Comparison of ENCODE assay signal across 14 mouse cellular contexts in the genomic region with DNA sequence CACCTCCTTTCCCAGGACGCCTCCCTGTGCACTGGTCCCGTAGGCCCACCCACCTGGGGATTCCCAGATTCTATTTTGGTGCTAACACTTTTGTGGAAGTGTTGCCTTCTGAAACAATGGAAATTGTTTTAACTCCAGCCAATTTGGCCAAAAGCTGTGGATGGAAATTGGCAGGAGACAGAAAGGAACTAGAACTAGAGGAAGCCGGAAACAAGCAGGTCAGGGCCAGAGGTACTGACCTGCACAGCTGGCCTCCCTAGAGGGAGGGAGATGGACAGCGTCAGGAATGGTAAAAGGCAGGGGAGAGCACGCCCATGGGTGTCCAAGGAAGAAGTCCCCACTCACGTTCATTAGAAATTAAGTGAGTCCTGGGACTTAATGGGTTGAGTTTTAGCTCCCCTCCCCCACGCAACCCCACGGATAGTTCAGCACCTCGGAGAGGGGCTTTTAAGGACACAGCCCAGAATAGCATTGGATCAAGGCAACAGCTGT. TPM values are rescaled to one million over a fixed set of nuclear protein-coding genes. Genes with fewer than 3 reads are reported as not detected.
DNase-seq lines count a peak whose midpoint lies in the region; ATAC-seq and TF ChIP-seq lines count a peak whose summit lies in the region.
"Had no signal": no experiment of that assay in that cellular context is flagged by ENCODE, and none has a peak within 500 bp of the region (broad histone marks: within the 10 kb centered on the region; RNA-seq: fewer than 3 reads in every experiment).

No protein-coding gene starts in this region.

- no peak overlapping the region for H3K4me3 ChIP-seq in neural tube, embryonic 15.5 days (replicated peaks)
- H3K4me3 ChIP-seq in heart, postnatal 0 days (ENCODE audit: low read depth, low read length): no peak overlapping the region
- H3K4me3 ChIP-seq: heart, embryonic 15.5 days; lung, embryonic 15.5 days had no signal

- TF ChIP-seq CTCF in heart, postnatal 0 days (IDR thresholded peaks at IDR 0.05; ENCODE audit: low read depth): no peak

- H3K4me1 ChIP-seq in neural tube, embryonic 15.5 days: peaks cover 15% of the 10 kb centered on the region
- H3K4me1 ChIP-seq in heart, postnatal 0 days (ENCODE audit: control insufficient read depth, insufficient read depth): peaks cover 24% of the 10 kb centered on the region

- no peak for ATAC-seq in neural tube, embryonic 15.5 days (ENCODE audit: low FRiP score)
- ATAC-seq in heart, postnatal 0 days (ENCODE audit: insufficient read depth, low read depth): no peak; the same call in 1 of the 2 replicates
- ATAC-seq in activated CD4-positive, CD25-positive, alpha-beta regulatory T cell, adult 4 months: no peak
- no peak for ATAC-seq in monocyte, adult 5-6 weeks (replicated peaks; ENCODE audit: insufficient number of reproducible peaks, low FRiP score, low TSS enrichment, poor library complexity, severe bottlenecking)

- H3K36me3 ChIP-seq in neural tube, embryonic 15.5 days: no peaks in the 10 kb centered on the region
- no peaks in the 10 kb centered on the region for H3K36me3 ChIP-seq in heart, postnatal 0 days (replicated peaks; ENCODE audit: control insufficient read depth, insufficient read depth, low read length)
- H3K36me3 ChIP-seq: heart, embryonic 15.5 days; lung, embryonic 15.5 days had no signal

- WGBS in neural tube, embryonic 15.5 days: 66% methylated on average over 9 of the region's 9 CpGs
- 38% methylated on average over 9 of the region's 9 CpGs for WGBS in heart, postnatal 0 days

- no peaks in the 10 kb centered on the region for H3K9me3 ChIP-seq in neural tube, embryonic 15.5 days (replicated peaks)
- H3K9me3 ChIP-seq in heart, postnatal 0 days (replicated peaks; ENCODE audit: control insufficient read depth, low read length): no peaks in the 10 kb centered on the region
- H3K9me3 ChIP-seq: heart, embryonic 15.5 days; lung, embryonic 15.5 days had no signal

- DNase-seq in embryo, embryonic 10 days (ENCODE audit: low spot score): peak; percentile 39
- no peak for DNase-seq in embryo, embryonic 9.5 days (ENCODE audit: extremely low spot score)
- peak; percentile 35 for DNase-seq in neural tube, embryonic 10.5 days (ENCODE audit: extremely low spot score, low spot score)
- no peak for DNase-seq in heart, postnatal 0 days (ENCODE audit: low spot score)
- DNase-seq in mesoderm, embryonic 11.5 days (ENCODE audit: low read depth, low spot score): peak; percentile 47

- H3K9ac ChIP-seq in neural tube, embryonic 15.5 days (replicated peaks): no peak overlapping the region
- no peak overlapping the region for H3K9ac ChIP-seq in heart, postnatal 0 days (replicated peaks; ENCODE audit: low read depth, low read length)
- H3K9ac ChIP-seq: heart, embryonic 15.5 days; lung, embryonic 15.5 days had no signal

- H3K27ac ChIP-seq in neural tube, embryonic 15.5 days (replicated peaks): no peak overlapping the region
- no peak overlapping the region for H3K27ac ChIP-seq in heart, postnatal 0 days (ENCODE audit: low read depth)
- H3K27ac ChIP-seq: heart, embryonic 15.5 days; lung, embryonic 15.5 days had no signal

- peaks cover 19% of the 10 kb centered on the region for H3K27me3 ChIP-seq in neural tube, embryonic 15.5 days (replicated peaks)
- no peaks in the 10 kb centered on the region for H3K27me3 ChIP-seq in heart, postnatal 0 days (ENCODE audit: control insufficient read depth, insufficient read depth, low read length)

- peak; percentile 73; the same call in 1 of the 2 replicates for TF ChIP-seq EP300 in heart, postnatal 0 days (IDR thresholded peaks at IDR 0.05; ENCODE audit: low read depth)

- H3K4me2 ChIP-seq in neural tube, embryonic 15.5 days: no peak overlapping the region
- H3K4me2 ChIP-seq in heart, postnatal 0 days (ENCODE audit: low read depth, low read length): no peak overlapping the region
- H3K4me2 ChIP-seq: heart, embryonic 15.5 days; lung, embryonic 15.5 days had no signal

RNA-seq across cellular contexts. Expression of a gene that starts 7.1 kb away (rescaled TPM):
- 9.5 and 15.1 TPM in 2 replicates for polyA plus RNA-seq in neural tube, embryonic 15.5 days (2015; fragmentation: Nextera tagmentation; extraction: Ambion mirVana)
- 8.1 and 9.5 TPM in 2 replicates for total RNA-seq in heart, postnatal 0 days (2014; rRNA removed; ENCODE audit: low replicate concordance)
- polyA plus RNA-seq in heart, postnatal 0 days (2015; fragmentation: Nextera tagmentation; extraction: Ambion mirVana): 16.6 and 18.6 TPM in 2 replicates
- under 1 TPM; 0.11 to 0.36 TPM for polyA plus RNA-seq in activated CD4-positive, CD25-positive, alpha-beta regulatory T cell, adult 4 months (2017; shearing (Covaris generic))
- total RNA-seq in monocyte, adult 5-6 weeks (2017): not detected in 3 replicates
- total RNA-seq: left cerebral cortex, postnatal 25 days had no signal

RNA-seq across cellular contexts. Expression of a gene that starts 48.0 kb away (rescaled TPM):
- polyA plus RNA-seq in neural tube, embryonic 15.5 days (2015; fragmentation: Nextera tagmentation; extraction: Ambion mirVana): not detected in 2 replicates
- total RNA-seq in heart, postnatal 0 days (2014; rRNA removed; ENCODE audit: low replicate concordance): not detected in 2 replicates
- not detected in 2 replicates for polyA plus RNA-seq in heart, postnatal 0 days (2015; fragmentation: Nextera tagmentation; extraction: Ambion mirVana)
- polyA plus RNA-seq in activated CD4-positive, CD25-positive, alpha-beta regulatory T cell, adult 4 months (2017; shearing (Covaris generic)): not detected
- total RNA-seq in monocyte, adult 5-6 weeks (2017): not detected in 3 replicates
- total RNA-seq: midbrain, postnatal 0 days had no signal
- polyA plus RNA-seq: C2C12; heart, embryonic 15.5 days; large intestine, adult 2 months; lung, embryonic 15.5 days; midbrain, postnatal 0 days had no signal

RNA-seq across cellular contexts. Expression of a gene that starts 48.0 kb away (rescaled TPM):
- 141 and 148 TPM in 2 replicates for polyA plus RNA-seq in neural tube, embryonic 15.5 days (2015; fragmentation: Nextera tagmentation; extraction: Ambion mirVana)
- 139 and 157 TPM in 2 replicates for total RNA-seq in heart, postnatal 0 days (2014; rRNA removed; ENCODE audit: low replicate concordance)
- polyA plus RNA-seq in heart, postnatal 0 days (2015; fragmentation: Nextera tagmentation; extraction: Ambion mirVana): 90.6 and 91.7 TPM in 2 replicates
- polyA plus RNA-seq in activated CD4-positive, CD25-positive, alpha-beta regulatory T cell, adult 4 months (2017; shearing (Covaris generic)): 10 to 100 TPM in 1 of 2 experiments, 1 to 10 TPM in 1; 7.7 to 12.0 TPM
- total RNA-seq in monocyte, adult 5-6 weeks (2017): 0.49 to 2.3 TPM (median 1.6 TPM) in 3 replicates

Comparison
In these comparisons a context has a peak if more than half of its experiments do, and no peak if none do; other contexts are left out.
1. DNase-seq: peak in embryo, embryonic 10 days (single experiment), neural tube, embryonic 10.5 days (single experiment) and mesoderm, embryonic 11.5 days (single experiment); none in embryo, embryonic 9.5 days (single experiment) and heart, postnatal 0 days (single experiment).